Mouse (Mus musculus) kidney, postnatal 4 days (tissue): ENCODE measurements around the gene Scgb2b2.

Experiments used
- DNase-seq, 2 experiments: peaks; one replicate each; pipeline ENCODE4 v3.0.0; 2021; ENCODE audit warnings: mixed read lengths in 2 of 2

Gene Scgb2b2

DNA sequence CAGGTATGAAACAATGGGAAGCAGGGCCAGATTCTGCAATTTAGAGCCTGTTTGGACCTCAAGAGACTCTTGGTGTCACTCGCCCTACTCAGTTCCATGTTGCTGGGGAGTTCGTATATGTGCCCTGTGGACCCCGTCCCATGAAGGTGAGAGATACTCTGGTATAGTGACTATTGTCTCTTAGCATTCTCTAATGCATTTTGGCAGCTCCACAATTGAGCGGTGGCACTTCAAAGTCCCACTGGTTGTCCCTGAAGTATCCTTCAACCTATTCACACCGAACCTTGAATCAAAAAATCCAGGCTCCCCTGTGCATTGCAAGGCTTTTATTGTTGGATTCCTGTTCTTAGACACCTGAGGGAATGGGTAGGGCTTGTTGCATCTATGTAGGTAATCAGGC, at the start of gene Scgb2b2:
Scgb2b2 (plus strand) TSS at position 301 of the 400 bp plus-strand sequence.
- DNase-seq, result no peak

DNA sequence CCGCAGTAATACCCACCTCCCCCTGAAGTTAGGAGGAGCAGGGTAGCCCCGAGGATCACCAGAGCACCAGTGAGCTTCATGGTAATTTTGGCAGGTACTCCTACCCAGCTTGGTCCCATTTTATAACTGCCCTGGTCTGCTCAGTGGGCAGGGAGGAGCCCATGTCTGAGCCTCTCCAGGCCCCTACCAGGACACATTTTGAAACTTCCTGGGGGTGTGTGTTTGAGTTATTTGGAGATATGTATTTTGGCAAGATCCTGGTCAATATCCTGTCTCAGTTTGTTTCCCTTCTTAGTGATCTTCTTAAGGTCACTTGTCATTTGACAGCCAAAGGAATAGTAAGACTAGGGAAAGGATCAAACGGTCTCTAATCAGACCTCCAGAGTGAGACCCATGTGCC, 1.4 kb downstream of the Scgb2b2 start, which contains the start of gene Scgb1b2:
Scgb1b2 (minus strand) TSS at position 101 of the 400 bp plus-strand sequence.
- no peak for DNase-seq
